Mouse (Mus musculus) liver, postnatal 0 days (tissue): ENCODE results near the gene Kif21a.

ENCODE experiments used
- CTCF ChIP-seq: sonication (generic); IDR thresholded peaks from 2 replicates; pipeline ENCODE4 v1.5.1; 2016; ENCODE audit warnings: antibody characterized with exemption, low read depth
- EP300 ChIP-seq: IDR thresholded peaks from 2 replicates; pipeline ENCODE4 v1.6.1; 2016; ENCODE audit warnings: antibody characterized with exemption, low read depth, mild to moderate bottlenecking

- TF ChIP-seq CTCF = no peak
- TF ChIP-seq EP300 = no peak
Observed at GRCm38 (mm10) chr15:91018861-91019187, 30.9 kb downstream of the Kif21a start.
